Mouse (Mus musculus) testis, adult 2 months (tissue): ENCODE measurements around the gene Lrrc49. TPM values are rescaled to one million over a fixed set of nuclear protein-coding genes. Genes with fewer than 3 reads are reported as not detected.
A peak's percentile ranks its signal among the peaks of the same experiment; 100 is the strongest.

Source experiments
- H3K27ac ChIP-seq: fragments of 200-500 bp; 2 replicates; pipeline ENCODE4 v1.5.1; 2012; ENCODE audit warnings: low read depth, low read length; ENCODE audit not compliant: control insufficient read depth, insufficient read depth
- H3K27me3 ChIP-seq: fragments of 200-500 bp; 2 replicates; pipeline ENCODE4 v1.6.1; 2012; ENCODE audit warnings: mild to moderate bottlenecking, low read length, moderate library complexity; ENCODE audit not compliant: control insufficient read depth, insufficient read depth
- H3K36me3 ChIP-seq: fragments of 200-500 bp; 2 replicates; pipeline ENCODE4 v1.6.1; 2012; ENCODE audit warnings: mild to moderate bottlenecking, low read length; ENCODE audit not compliant: control insufficient read depth, insufficient read depth
- H3K4me1 ChIP-seq: fragments of 200-500 bp; 2 replicates; pipeline ENCODE4 v1.6.1; 2012; ENCODE audit warnings: low read length; ENCODE audit not compliant: control insufficient read depth, insufficient read depth
- H3K4me3 ChIP-seq: fragments of 200-500 bp; 2 replicates; pipeline ENCODE4 v1.5.1; 2012; ENCODE audit warnings: low read depth, mild to moderate bottlenecking, low read length, moderate library complexity, mixed read lengths; ENCODE audit not compliant: control insufficient read depth
- CTCF ChIP-seq: fragments of 200-500 bp; IDR thresholded peaks from 2 replicates; pipeline ENCODE4 v1.5.1; 2012; ENCODE audit warnings: low read depth, mild to moderate bottlenecking, inconsistent platforms, low read length, moderate library complexity; ENCODE audit not compliant: control insufficient read depth, insufficient read depth, insufficient replicate concordance
- POLR2A ChIP-seq: fragments of 200-500 bp; IDR thresholded peaks from 2 replicates; pipeline ENCODE4 v1.6.1; 2012; ENCODE audit warnings: low read depth, mild to moderate bottlenecking, inconsistent platforms, low read length, moderate library complexity; ENCODE audit not compliant: control insufficient read depth
- polyA plus RNA-seq: library from polyadenylated mRNA; depleted of rRNA; stranded (reverse); fragments of >200 nt; gene quantifications from 2 replicates; pipeline ENCODE4 v1.2.3, GENCODE M21; 2012; rRNA removed

Gene Lrrc49
- polyA plus RNA-seq, 1 experiment = 22.6 TPM

DNA sequence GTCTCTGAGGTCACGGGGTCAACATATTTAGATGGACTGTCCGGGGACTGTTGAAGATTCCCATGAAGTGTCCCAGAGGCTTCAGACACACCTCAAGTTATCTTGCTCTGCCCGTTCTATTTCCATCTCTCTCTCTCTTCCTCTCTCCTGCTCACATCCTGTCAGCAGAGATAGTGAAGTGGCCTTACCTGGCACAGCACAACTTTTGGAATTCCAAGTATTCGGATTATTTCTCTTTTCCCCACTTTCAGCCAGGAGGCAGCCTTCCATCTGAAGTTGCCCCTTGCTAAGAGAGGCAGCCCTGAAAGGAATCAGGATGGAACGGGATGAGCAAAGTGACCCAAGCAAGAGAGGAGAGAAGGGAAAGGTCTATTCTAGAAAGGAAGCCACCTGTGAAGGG, 161.8 kb downstream of the Lrrc49 start:
- no peaks in the 10 kb centered on the region for H3K27me3 ChIP-seq
- no peaks in the 10 kb centered on the region for H3K36me3 ChIP-seq
- TF ChIP-seq CTCF = no peak
- TF ChIP-seq POLR2A = no peak
- H3K4me1 ChIP-seq = peaks cover 10% of the 10 kb centered on the region
- H3K27ac ChIP-seq = no peak overlapping the region
- no peak overlapping the region for H3K4me3 ChIP-seq

DNA sequence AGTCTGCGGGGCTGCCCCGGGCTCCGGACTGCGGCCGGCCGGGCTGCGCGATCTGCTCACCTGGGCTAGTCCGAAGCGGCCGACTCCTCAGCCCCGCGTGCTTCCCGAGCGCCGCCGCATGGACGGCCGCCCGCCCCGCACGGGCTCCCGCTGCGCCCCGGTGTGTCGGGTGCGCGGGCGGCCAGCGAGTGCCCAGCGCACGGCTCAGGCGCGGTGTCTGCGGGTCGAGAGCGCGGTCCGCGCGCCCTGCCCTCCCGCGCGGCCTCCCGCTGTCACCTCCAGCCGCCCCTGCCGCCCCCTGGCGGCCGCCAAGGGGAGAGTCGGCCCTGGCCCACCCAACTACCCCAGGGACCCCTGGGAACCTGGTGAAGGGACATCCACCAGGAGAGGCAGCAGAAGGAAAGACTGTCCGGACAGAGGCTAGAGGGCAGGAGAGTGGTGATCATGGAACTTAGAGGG, 166.1 kb downstream of the Lrrc49 start, which contains the start of gene Thsd4:
Gene Thsd4 (minus strand): TSS at position 241 of the 459 bp plus-strand sequence.
- Histone ChIP-seq H3K4me1 (peaks cover 12% of the 10 kb centered on the region), H3K36me3 (no peaks in the 10 kb centered on the region), H3K4me3 (peak within 1 kb of the TSS; percentile 78), H3K27ac (no peak within 1 kb of the TSS; the same call in 1 of the 2 replicates), H3K27me3 (no peaks in the 10 kb centered on the region)
- TF ChIP-seq POLR2A (no peak), CTCF (peak; percentile 74)

DNA sequence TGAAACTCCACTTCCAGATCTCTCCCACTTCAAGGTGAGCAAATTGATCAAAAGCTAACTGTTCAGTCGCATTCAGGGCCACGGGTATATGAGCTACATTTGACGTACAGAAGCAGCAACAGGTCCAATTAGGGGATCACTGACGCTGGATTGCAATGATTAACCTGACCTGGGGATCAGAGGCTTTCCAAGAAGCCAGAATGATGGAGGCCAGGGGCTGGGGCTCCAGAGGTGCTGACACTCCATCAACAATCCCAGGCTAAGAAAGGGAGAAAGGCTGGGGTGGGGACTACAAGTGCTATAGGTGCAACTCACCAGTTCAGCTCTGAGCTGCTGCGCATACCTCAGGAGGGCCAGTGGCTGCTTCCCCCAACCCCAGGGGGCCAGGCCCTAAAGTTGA, 166.8 kb downstream of the Lrrc49 start:
- TF ChIP-seq POLR2A = no peak
- TF ChIP-seq CTCF = no peak
- H3K4me1 ChIP-seq = peaks cover 12% of the 10 kb centered on the region
- H3K4me3 ChIP-seq = no peak overlapping the region
- no peaks in the 10 kb centered on the region for H3K36me3 ChIP-seq
- no peaks in the 10 kb centered on the region for H3K27me3 ChIP-seq
- H3K27ac ChIP-seq = no peak overlapping the region

DNA sequence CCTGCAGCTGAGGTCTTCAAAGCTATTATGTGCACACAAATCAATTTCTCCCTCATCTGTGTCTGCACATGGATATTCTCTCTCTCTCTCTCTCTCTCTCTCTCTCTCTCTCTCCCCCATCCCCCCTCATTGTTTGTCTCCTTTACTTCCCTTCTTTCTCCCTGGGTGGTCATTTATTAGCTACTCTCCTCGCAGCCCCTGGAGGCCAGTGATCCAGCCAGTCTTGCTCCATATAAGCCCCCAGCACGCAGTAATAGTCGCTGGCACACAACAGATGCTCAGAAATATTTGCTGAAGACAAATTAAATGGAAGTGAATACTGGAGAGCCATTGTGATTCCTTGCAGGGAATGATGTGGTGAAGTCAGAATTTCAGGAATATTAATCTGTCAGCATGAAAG, 168.4 kb downstream of the Lrrc49 start:
- Histone ChIP-seq H3K36me3 (no peaks in the 10 kb centered on the region), H3K4me1 (peaks cover 12% of the 10 kb centered on the region), H3K27ac (no peak overlapping the region), H3K4me3 (no peak overlapping the region), H3K27me3 (no peaks in the 10 kb centered on the region)
- no peak for TF ChIP-seq POLR2A
- TF ChIP-seq CTCF = no peak

Other genes with a start within 250 kb of the Lrrc49 start
- 1.4 TPM in 2 replicates for gene Thsd4, start 166.1 kb downstream of the Lrrc49 start, polyA plus RNA-seq
- 4.8 and 6.1 TPM in 2 replicates for gene Larp6, start 24.8 kb upstream of the Lrrc49 start, polyA plus RNA-seq
- 11.1 and 11.5 TPM in 2 replicates for gene Uaca, start 106.4 kb upstream of the Lrrc49 start, polyA plus RNA-seq